Mouse (Mus musculus) stomach, embryonic 15.5 days (tissue): ENCODE data around the gene Lpgat1. TPM values are rescaled to one million over a fixed set of nuclear protein-coding genes. Genes with fewer than 3 reads are reported as not detected.

Experiments used
- ATAC-seq: fragments of 200-750 bp; cut with Nextera tagmentation; 2 replicates; pipeline ENCODE4 v1.8.0; 2017; ENCODE audit warnings: low read depth, moderate number of reproducible peaks, moderate TSS enrichment; ENCODE audit not compliant: insufficient read depth, low FRiP score
- H3K27ac ChIP-seq: fragments of 300-500 bp; sonication (generic); 2 replicates; pipeline ENCODE4 v1.5.1; 2015; ENCODE audit warnings: mild to moderate bottlenecking, inconsistent platforms
- H3K27me3 ChIP-seq: fragments of 300-500 bp; sonication (generic); replicated peaks from 2 replicates; pipeline ENCODE4 v1.6.1; 2015; ENCODE audit warnings: inconsistent platforms
- H3K36me3 ChIP-seq: fragments of 300-500 bp; sonication (generic); 2 replicates; pipeline ENCODE4 v1.6.1; 2015; ENCODE audit warnings: inconsistent platforms
- H3K4me1 ChIP-seq: fragments of 300-500 bp; sonication (generic); 2 replicates; pipeline ENCODE4 v1.6.1; 2015; ENCODE audit warnings: inconsistent platforms
- H3K4me2 ChIP-seq: fragments of 300-500 bp; sonication (generic); 2 replicates; pipeline ENCODE4 v1.6.1; 2015; ENCODE audit warnings: mild to moderate bottlenecking, inconsistent platforms
- H3K4me3 ChIP-seq: fragments of 300-500 bp; sonication (generic); replicated peaks from 2 replicates; pipeline ENCODE4 v1.5.1; 2015; ENCODE audit warnings: inconsistent platforms
- H3K9ac ChIP-seq: fragments of 300-500 bp; sonication (generic); 2 replicates; pipeline ENCODE4 v1.6.1; 2015; ENCODE audit warnings: inconsistent platforms
- H3K9me3 ChIP-seq: fragments of 300-500 bp; sonication (generic); 2 replicates; pipeline ENCODE4 v1.6.1; 2016; ENCODE audit warnings: inconsistent platforms
- WGBS: fragments of 180-500 bp; shearing (Covaris S2); methylation state at CpG from one replicate; pipeline ENCODE4 v1.1.7; 2015; 5-methylcytosine and 5-hydroxymethylcytosine counted together
- polyA plus RNA-seq: library from polyadenylated mRNA; unstranded; fragments of >200 nt; fragmentation: Nextera tagmentation; extraction: Ambion mirVana; gene quantifications from 2 replicates; pipeline ENCODE4 v1.2.1, GENCODE M21; 2015

Gene Lpgat1
- polyA plus RNA-seq, 1 experiment from 2014 or later = 40.4 TPM

- H3K4me1 ChIP-seq = no peaks in the 10 kb centered on the region; the same call in 1 of the 2 replicates
- no peaks in the 10 kb centered on the region for H3K36me3 ChIP-seq
- 83% methylated on average over 12 of the region's 12 CpGs for WGBS
- H3K27me3 ChIP-seq = no peaks in the 10 kb centered on the region
- ATAC-seq = no peak
- H3K9me3 ChIP-seq = no peaks in the 10 kb centered on the region
- H3K27ac ChIP-seq = no peak overlapping the region
- no peak overlapping the region for H3K9ac ChIP-seq
- H3K4me2 ChIP-seq = no peak overlapping the region
- no peak overlapping the region for H3K4me3 ChIP-seq
These were observed 94.1 kb downstream of the Lpgat1 start for GRCm38 (mm10) chr1:191811774-191812173.

GRCm38 (mm10) chr1:191812949-191813691 lies 95.5 kb downstream of the Lpgat1 start:
- Histone ChIP-seq H3K36me3 (no peaks in the 10 kb centered on the region), H3K4me2 (no peak overlapping the region), H3K9me3 (no peaks in the 10 kb centered on the region), H3K4me3 (no peak overlapping the region), H3K27me3 (no peaks in the 10 kb centered on the region), H3K9ac (no peak overlapping the region), H3K27ac (no peak overlapping the region), H3K4me1 (no peaks in the 10 kb centered on the region; the same call in 1 of the 2 replicates)
- no peak for ATAC-seq
- 81% methylated on average over 13 of the region's 13 CpGs for WGBS

GRCm38 (mm10) chr1:191814240-191814639 lies 96.6 kb downstream of the Lpgat1 start:
- Histone ChIP-seq H3K36me3 (no peaks in the 10 kb centered on the region), H3K4me2 (no peak overlapping the region), H3K27ac (no peak overlapping the region), H3K4me3 (no peak overlapping the region), H3K9ac (no peak overlapping the region), H3K27me3 (no peaks in the 10 kb centered on the region), H3K9me3 (no peaks in the 10 kb centered on the region), H3K4me1 (no peaks in the 10 kb centered on the region; the same call in 1 of the 2 replicates)
- WGBS = 78% methylated on average over 4 of the region's 4 CpGs
- ATAC-seq = no peak

- H3K9ac ChIP-seq = no peak overlapping the region
- H3K4me2 ChIP-seq = no peak overlapping the region
- ATAC-seq = no peak
- no peaks in the 10 kb centered on the region; the same call in 1 of the 2 replicates for H3K4me1 ChIP-seq
- WGBS = 33% methylated on average over 5 of the region's 5 CpGs
- no peaks in the 10 kb centered on the region for H3K27me3 ChIP-seq
- no peak overlapping the region for H3K4me3 ChIP-seq
- H3K9me3 ChIP-seq = no peaks in the 10 kb centered on the region
- no peak overlapping the region for H3K27ac ChIP-seq
- H3K36me3 ChIP-seq = no peaks in the 10 kb centered on the region
These were observed 97.3 kb downstream of the Lpgat1 start for GRCm38 (mm10) chr1:191814935-191815334.

GRCm38 (mm10) chr1:191816596-191816995 lies 99.0 kb downstream of the Lpgat1 start:
- 72% methylated on average over 3 of the region's 3 CpGs for WGBS
- Histone ChIP-seq H3K27ac (no peak overlapping the region), H3K36me3 (no peaks in the 10 kb centered on the region), H3K9ac (no peak overlapping the region), H3K4me2 (no peak overlapping the region), H3K9me3 (no peaks in the 10 kb centered on the region), H3K27me3 (no peaks in the 10 kb centered on the region), H3K4me1 (peaks cover 4% of the 10 kb centered on the region), H3K4me3 (no peak overlapping the region)
- ATAC-seq = no peak

GRCm38 (mm10) chr1:191817418-191818144 lies 99.9 kb downstream of the Lpgat1 start:
- ATAC-seq = peak; percentile 63
- WGBS = 36% methylated on average over 19 of the region's 19 CpGs
- Histone ChIP-seq H3K9me3 (no peaks in the 10 kb centered on the region), H3K36me3 (no peaks in the 10 kb centered on the region), H3K4me1 (peaks cover 4% of the 10 kb centered on the region), H3K9ac (no peak overlapping the region), H3K27me3 (no peaks in the 10 kb centered on the region), H3K4me3 (no peak overlapping the region), H3K27ac (no peak overlapping the region), H3K4me2 (no peak overlapping the region)

- Histone ChIP-seq H3K9ac (no peak overlapping the region), H3K9me3 (no peaks in the 10 kb centered on the region), H3K4me3 (no peak overlapping the region), H3K27ac (no peak overlapping the region), H3K27me3 (no peaks in the 10 kb centered on the region), H3K4me1 (peaks cover 4% of the 10 kb centered on the region), H3K4me2 (no peak overlapping the region), H3K36me3 (peaks cover under 1% of the 10 kb centered on the region; the same call in 1 of the 2 replicates)
- 43% methylated on average over 6 of the region's 6 CpGs for WGBS
- ATAC-seq = 0 out of 2 replicates have a peak, but pooled peaks have one; percentile 6
These were observed 100.6 kb downstream of the Lpgat1 start for GRCm38 (mm10) chr1:191818145-191818631.

GRCm38 (mm10) chr1:191819026-191819425 lies 101.4 kb downstream of the Lpgat1 start:
- no peaks in the 10 kb centered on the region for H3K9me3 ChIP-seq
- H3K9ac ChIP-seq = no peak overlapping the region
- no peak overlapping the region for H3K27ac ChIP-seq
- no peak overlapping the region for H3K4me3 ChIP-seq
- no peaks in the 10 kb centered on the region for H3K27me3 ChIP-seq
- no peak for ATAC-seq
- no peak overlapping the region for H3K4me2 ChIP-seq
- H3K36me3 ChIP-seq = peaks cover 4% of the 10 kb centered on the region; the same call in 1 of the 2 replicates
- H3K4me1 ChIP-seq = peaks cover 4% of the 10 kb centered on the region

- no peak overlapping the region for H3K9ac ChIP-seq
- H3K36me3 ChIP-seq = peaks cover 17% of the 10 kb centered on the region
- no peak for ATAC-seq
- H3K27me3 ChIP-seq = no peaks in the 10 kb centered on the region
- H3K27ac ChIP-seq = no peak overlapping the region
- H3K9me3 ChIP-seq = no peaks in the 10 kb centered on the region
- H3K4me3 ChIP-seq = peak overlapping the region; percentile 81
- peak overlapping the region; percentile 88 for H3K4me2 ChIP-seq
- WGBS = 4% methylated on average over 15 of the region's 15 CpGs
- H3K4me1 ChIP-seq = peaks cover 4% of the 10 kb centered on the region
These were observed 103.3 kb downstream of the Lpgat1 start for GRCm38 (mm10) chr1:191820951-191821325.

- Histone ChIP-seq H3K36me3 (peaks cover 21% of the 10 kb centered on the region), H3K9me3 (no peaks in the 10 kb centered on the region), H3K4me2 (peak within 1 kb of the TSS; percentile 88), H3K9ac (peak within 1 kb of the TSS; percentile 38; the same call in 1 of the 2 replicates), H3K4me3 (peak within 1 kb of the TSS; percentile 81), H3K4me1 (peaks cover 4% of the 10 kb centered on the region), H3K27me3 (no peaks in the 10 kb centered on the region), H3K27ac (peak within 1 kb of the TSS; percentile 65)
- peak; percentile 93 for ATAC-seq
- WGBS = under 1% methylated on average over 79 of the region's 79 CpGs
These were observed 103.9 kb downstream of the Lpgat1 start, which contains the start of gene Nek2 for GRCm38 (mm10) chr1:191821326-191822091. TSS of gene Nek2 (plus strand) at chr1:191821444.

GRCm38 (mm10) chr1:191829124-191829523 lies 111.5 kb downstream of the Lpgat1 start:
- 84% methylated on average over 3 of the region's 3 CpGs for WGBS
- Histone ChIP-seq H3K27me3 (no peaks in the 10 kb centered on the region), H3K4me2 (no peak overlapping the region), H3K36me3 (peaks cover 49% of the 10 kb centered on the region), H3K27ac (no peak overlapping the region), H3K9ac (no peak overlapping the region), H3K9me3 (no peaks in the 10 kb centered on the region), H3K4me1 (no peaks in the 10 kb centered on the region), H3K4me3 (no peak overlapping the region)
- no peak for ATAC-seq
